Mouse (Mus musculus) ovary, postnatal 36 days (tissue): ENCODE measurements around the gene Plcb1.

ENCODE experiments used
- DNase-seq: peaks from one replicate; pipeline ENCODE4 v3.0.0; 2022; ENCODE audit warnings: low spot score, mixed read lengths

The Plcb1 gene

DNA sequence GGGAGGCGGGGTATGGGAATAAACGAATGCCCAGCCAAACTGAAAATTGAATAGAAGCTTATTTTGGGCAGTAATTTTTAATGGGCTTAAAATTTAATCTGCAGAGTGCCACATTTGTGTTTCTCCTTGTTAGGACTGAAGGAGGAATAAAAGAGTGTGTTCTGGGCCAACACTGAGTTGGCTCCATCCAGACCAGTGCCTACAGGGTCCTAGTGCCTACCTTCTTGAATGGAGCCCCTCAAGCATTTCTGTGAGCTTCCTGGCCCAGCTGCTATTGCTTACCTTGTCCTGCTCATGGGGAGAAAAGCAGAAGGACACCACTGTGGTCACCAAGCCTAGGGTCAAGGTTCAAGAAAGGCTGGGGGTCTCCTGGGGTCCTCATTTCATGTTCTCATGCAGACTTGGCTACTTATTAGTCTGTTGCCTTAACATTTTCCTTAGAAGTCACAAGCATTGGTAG is 128.3 kb downstream of the Plcb1 start:
- DNase-seq, result no peak

GRCm38 (mm10) chr2:134915035-134915434 is 129.2 kb downstream of the Plcb1 start:
- no peak for DNase-seq

- no peak for DNase-seq
These were observed 134.9 kb downstream of the Plcb1 start for GRCm38 (mm10) chr2:134920611-134921280.

GRCm38 (mm10) chr2:134922636-134923375 is 136.9 kb downstream of the Plcb1 start:
- DNase-seq, result no peak

GRCm38 (mm10) chr2:134924143-134924655 is 138.3 kb downstream of the Plcb1 start:
- no peak for DNase-seq

GRCm38 (mm10) chr2:134926266-134926665 is 140.4 kb downstream of the Plcb1 start:
- DNase-seq, result no peak

- DNase-seq, result no peak
These were observed 141.2 kb downstream of the Plcb1 start for GRCm38 (mm10) chr2:134927072-134927471.

- no peak for DNase-seq
These were observed 143.6 kb downstream of the Plcb1 start for GRCm38 (mm10) chr2:134929452-134929851.

DNA sequence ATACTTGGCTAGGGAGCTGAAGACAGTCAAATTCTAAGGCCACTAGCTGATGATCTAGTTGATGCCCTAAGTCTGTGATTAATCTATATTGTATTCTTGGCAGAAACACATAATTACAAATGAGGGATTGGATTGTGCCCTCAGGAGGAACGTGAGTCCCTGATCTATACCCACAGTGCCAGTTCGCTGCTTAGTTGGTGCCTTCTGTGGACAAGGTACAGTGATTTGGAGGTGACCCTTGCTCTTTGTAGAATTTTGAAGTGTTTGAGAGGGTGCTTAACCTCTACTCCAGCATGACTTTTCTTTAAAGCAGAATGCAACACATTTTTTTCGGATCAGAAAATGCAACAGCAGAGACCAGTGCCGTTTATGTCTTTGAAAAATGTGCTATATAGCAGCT is 145.1 kb downstream of the Plcb1 start:
- no peak for DNase-seq

DNA sequence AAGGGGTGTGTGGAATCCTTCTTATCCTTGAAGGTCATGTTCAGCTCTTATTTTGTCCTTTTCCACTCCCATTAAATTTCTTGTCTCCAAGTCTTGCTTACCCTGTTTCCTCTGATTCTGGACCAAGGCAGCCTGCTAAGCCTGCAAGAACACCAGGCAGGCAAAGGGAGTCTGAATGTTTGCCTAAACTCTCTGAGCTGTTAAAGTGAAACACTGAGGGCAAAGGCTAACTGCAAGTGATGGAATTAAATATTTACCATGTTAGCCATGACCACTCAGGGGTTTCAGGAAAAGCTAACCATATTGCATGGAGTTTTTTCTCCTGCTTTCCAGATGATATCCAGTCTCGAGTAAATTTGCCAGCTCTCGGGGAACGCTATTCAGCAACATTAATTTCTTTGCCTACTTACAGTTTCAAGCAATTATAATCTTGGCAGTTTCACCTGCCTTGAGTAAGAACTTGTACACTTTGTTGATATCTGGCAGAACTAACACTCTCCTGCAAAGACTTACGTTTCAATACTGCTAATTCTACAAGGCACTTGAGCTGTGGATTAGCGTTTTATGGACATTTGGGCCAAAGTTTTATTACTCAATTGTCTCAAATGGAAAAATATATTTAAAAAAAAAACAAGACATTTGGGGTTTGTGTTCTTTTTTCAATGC is 146.0 kb downstream of the Plcb1 start:
- no peak for DNase-seq

GRCm38 (mm10) chr2:134935469-134935868 is 149.6 kb downstream of the Plcb1 start:
- DNase-seq, result no peak

GRCm38 (mm10) chr2:134935970-134936649 is 150.2 kb downstream of the Plcb1 start:
- DNase-seq, result no peak

GRCm38 (mm10) chr2:134937666-134938065 is 151.8 kb downstream of the Plcb1 start:
- no peak for DNase-seq

- DNase-seq, result no peak
These were observed 156.2 kb downstream of the Plcb1 start for GRCm38 (mm10) chr2:134942039-134942438.

DNA sequence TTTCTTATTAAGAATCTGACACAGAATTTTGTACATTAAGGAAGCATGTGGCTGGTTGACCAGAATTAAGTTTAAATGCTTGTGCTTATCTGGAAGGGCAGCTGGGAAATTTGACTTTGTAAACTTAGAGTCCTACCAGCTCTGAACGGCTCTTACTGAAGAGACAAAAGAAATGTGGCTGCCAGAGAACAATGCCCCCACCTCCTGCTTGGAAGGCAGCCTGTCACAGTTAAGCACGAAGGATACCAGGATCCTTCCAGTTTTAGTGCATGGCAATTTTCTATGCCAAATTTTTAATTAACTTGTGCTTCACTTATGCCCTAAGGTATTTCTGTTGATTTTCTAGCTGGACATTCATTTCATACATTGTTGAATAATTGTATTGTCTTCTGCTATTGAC is 157.1 kb downstream of the Plcb1 start:
- no peak for DNase-seq

DNA sequence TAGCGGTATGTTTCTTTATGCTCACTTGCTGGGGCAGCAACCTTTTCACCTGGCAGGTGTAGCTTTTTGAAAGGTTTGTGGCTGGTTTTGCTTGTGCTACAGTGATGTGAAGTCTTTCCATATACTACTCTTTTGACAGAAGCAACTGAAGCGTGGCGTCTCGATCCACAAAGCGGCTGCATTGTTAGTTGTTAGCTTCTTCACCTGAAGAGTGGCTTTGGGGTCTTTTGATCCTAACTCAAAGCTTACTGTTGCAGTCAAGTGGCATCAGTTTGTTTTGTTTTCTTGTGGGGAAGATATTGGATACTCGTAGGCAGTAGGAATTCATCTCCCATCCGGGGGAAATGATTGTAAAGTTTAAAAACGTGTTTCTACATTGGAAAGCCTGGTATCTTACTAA is 160.5 kb downstream of the Plcb1 start:
- no peak for DNase-seq

DNA sequence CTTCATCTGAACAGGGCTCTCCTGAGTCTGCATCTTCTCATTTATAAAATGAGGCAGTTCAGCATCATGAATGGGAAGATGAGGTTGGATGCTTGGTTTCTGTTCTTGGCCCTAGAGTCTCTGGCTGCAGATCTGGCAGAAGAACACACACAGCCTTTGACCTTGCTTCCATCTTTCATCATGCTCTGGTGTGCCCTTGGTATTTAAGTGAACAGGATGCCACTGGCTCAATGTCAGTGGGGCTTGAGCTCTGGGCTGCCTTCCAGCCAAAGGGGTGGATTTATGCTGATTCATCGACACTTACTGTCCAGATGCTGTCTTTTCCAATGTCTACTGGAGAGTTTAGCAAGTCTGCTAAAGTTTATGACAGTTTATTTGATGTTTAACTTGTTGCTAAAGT is 161.0 kb downstream of the Plcb1 start:
- DNase-seq, result peak; percentile 55

DNA sequence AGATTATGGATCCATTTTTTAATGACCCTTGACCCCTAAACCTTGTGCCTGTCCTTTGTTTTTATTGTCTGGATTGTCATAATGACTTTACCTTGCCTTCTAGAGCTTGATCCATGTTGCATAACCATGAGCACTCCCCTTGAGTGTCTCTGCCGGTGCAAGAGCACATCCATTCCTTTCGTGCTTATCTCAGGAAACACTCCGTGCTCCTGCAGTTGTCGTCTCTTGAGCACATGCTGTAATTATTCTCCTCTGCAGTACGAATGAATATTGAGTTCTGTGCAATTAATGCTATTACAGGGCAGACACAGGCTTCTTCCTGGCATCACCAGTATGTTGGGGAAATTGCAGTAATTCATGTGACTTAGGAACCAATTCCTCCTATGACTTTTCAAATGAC is 166.2 kb downstream of the Plcb1 start:
- no peak for DNase-seq

DNA sequence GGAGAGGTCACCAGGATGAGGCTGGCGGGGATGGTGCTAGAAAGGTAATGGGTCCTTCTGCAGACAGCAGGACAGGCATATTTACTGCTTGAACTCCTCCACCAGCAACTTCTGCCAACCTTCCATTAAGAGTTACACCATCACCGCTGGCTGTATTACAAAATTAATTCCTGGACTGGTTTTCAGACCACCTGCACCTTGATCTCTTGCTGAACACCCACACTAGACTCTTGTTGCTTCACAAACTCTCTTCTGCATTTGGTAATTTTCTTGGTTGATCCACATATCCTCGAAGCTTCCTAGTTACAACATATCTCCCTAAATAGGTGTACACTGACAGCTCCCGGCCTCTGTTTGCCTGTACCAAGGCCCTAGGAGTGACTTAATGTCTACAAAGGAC is 170.6 kb downstream of the Plcb1 start:
- DNase-seq, result no peak

DNA sequence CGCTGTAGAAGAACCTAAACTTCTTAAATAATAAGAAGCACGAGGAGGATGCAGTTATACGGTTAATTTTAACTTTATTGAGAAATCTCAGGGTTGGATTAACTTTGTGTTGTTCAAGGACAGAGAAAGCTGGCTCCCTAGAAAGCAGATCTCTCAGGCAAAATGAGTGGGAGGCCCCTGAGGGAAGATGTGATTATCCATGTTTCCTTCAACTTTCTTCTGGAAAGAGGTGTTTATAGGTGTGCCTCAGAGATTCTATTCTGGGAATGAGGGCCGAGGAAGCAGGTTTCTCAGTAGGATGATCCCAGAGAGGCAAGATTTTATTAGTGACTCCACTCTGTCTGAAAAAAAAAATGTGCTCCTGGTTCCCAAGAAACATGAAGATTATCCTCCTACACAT is 180.3 kb downstream of the Plcb1 start:
- no peak for DNase-seq

GRCm38 (mm10) chr2:134968380-134968779 is 182.5 kb downstream of the Plcb1 start:
- DNase-seq, result no peak

DNA sequence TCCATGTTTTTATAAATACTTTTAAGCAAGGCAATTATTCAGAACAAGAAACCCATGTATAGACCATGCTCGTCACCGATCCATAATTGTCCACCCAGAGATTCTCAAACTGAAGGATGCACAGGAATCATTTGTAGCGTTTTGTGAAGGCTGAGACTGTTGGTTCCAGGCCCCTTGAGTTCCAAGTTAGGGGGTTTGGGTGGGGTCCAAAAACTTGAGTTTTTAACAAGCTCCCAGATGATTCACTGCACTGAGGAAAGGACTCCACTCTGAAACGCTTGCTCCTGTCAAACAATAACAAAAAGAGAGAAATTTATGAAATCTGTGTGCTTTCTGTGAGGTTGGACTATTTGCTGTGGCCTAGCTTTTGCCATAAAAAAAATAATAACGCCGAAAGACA is 186.5 kb downstream of the Plcb1 start:
- no peak for DNase-seq
